Mouse (Mus musculus): Measurements from ENCODE around the gene Faf2. TPM values are rescaled to one million over a fixed set of nuclear protein-coding genes. Genes with fewer than 3 reads are reported as not detected.
"Not testable (repeated sequence)": the region's sequence is repeated elsewhere in the genome, so short reads cannot be mapped to it uniquely, and the experiment has no call there.

Faf2 gene
- polyA plus RNA-seq, 1 experiment from 2014 or later, result 50.6 TPM

GRCm38 (mm10) chr13:54608002-54608401 lies 13.6 kb upstream of the Faf2 start:
- Histone ChIP-seq H3K27me3 (ENCODE audit: control insufficient read depth, insufficient read depth, low read length) (no peaks in the 10 kb centered on the region), H3K27ac (replicated peaks) (no peak overlapping the region), H3K4me2 (replicated peaks; ENCODE audit: low read depth) (no peak overlapping the region), H3K9me3 (ENCODE audit: control insufficient read depth, low read length) (no peaks in the 10 kb centered on the region), H3K9ac (ENCODE audit: low read length) (no peak overlapping the region), H3K36me3 (ENCODE audit: control insufficient read depth, insufficient read depth, low read length) (peaks cover 2% of the 10 kb centered on the region; the same call in 1 of the 2 replicates), H3K4me1 (replicated peaks; ENCODE audit: control insufficient read depth, insufficient read depth) (no peaks in the 10 kb centered on the region; the same call in none of the 2 replicates), H3K4me3 (ENCODE audit: low read depth, low read length) (no peak overlapping the region)
- 71% methylated on average over 3 of the region's 3 CpGs for WGBS
- DNase-seq (ENCODE audit: low spot score), result no peak
- ATAC-seq (ENCODE audit: low FRiP score, low TSS enrichment), result no peak
- TF ChIP-seq CTCF (IDR thresholded peaks at IDR 0.05; ENCODE audit: low read depth) (no peak), EP300 (optimal IDR thresholded peaks at IDR 0.05) (no peak)

- Histone ChIP-seq H3K4me1 (replicated peaks; ENCODE audit: control insufficient read depth, insufficient read depth) (no peaks in the 10 kb centered on the region; the same call in none of the 2 replicates), H3K9me3 (ENCODE audit: control insufficient read depth, low read length) (no peaks in the 10 kb centered on the region), H3K4me3 (ENCODE audit: low read depth, low read length) (no peak overlapping the region), H3K9ac (ENCODE audit: low read length) (0 out of 2 replicates have a peak overlapping the region, but pooled peaks have one; percentile 38), H3K27me3 (ENCODE audit: control insufficient read depth, insufficient read depth, low read length) (no peaks in the 10 kb centered on the region), H3K4me2 (replicated peaks; ENCODE audit: low read depth) (peak overlapping the region; percentile 88), H3K27ac (replicated peaks) (peak overlapping the region; percentile 53), H3K36me3 (ENCODE audit: control insufficient read depth, insufficient read depth, low read length) (peaks cover 2% of the 10 kb centered on the region; the same call in 1 of the 2 replicates)
- ATAC-seq (ENCODE audit: low FRiP score, low TSS enrichment) (no peak), DNase-seq (ENCODE audit: low spot score) (peak; percentile 26)
- 35% methylated on average over 8 of the region's 8 CpGs for WGBS
- TF ChIP-seq CTCF (IDR thresholded peaks at IDR 0.05; ENCODE audit: low read depth) (no peak), EP300 (optimal IDR thresholded peaks at IDR 0.05) (no peak)
Observed at GRCm38 (mm10) chr13:54608666-54609065, 12.9 kb upstream of the Faf2 start.

- Histone ChIP-seq H3K27me3 (ENCODE audit: control insufficient read depth, insufficient read depth, low read length) (no peaks in the 10 kb centered on the region), H3K36me3 (ENCODE audit: control insufficient read depth, insufficient read depth, low read length) (peaks cover 2% of the 10 kb centered on the region; the same call in 1 of the 2 replicates), H3K9ac (ENCODE audit: low read length) (peak overlapping the region; percentile 38; the same call in 1 of the 2 replicates), H3K4me3 (ENCODE audit: low read depth, low read length) (no peak overlapping the region), H3K4me2 (replicated peaks; ENCODE audit: low read depth) (peak overlapping the region; percentile 88), H3K9me3 (ENCODE audit: control insufficient read depth, low read length) (no peaks in the 10 kb centered on the region), H3K27ac (replicated peaks) (peak overlapping the region; percentile 53), H3K4me1 (replicated peaks; ENCODE audit: control insufficient read depth, insufficient read depth) (no peaks in the 10 kb centered on the region; the same call in none of the 2 replicates)
- 8% methylated on average over 1 of the region's 1 CpGs for WGBS
- TF ChIP-seq CTCF (IDR thresholded peaks at IDR 0.05; ENCODE audit: low read depth) (no peak), EP300 (optimal IDR thresholded peaks at IDR 0.05) (no peak)
- DNase-seq (ENCODE audit: low spot score) (no peak), ATAC-seq (ENCODE audit: low FRiP score, low TSS enrichment) (no peak)
Observed at GRCm38 (mm10) chr13:54609301-54609700, 12.3 kb upstream of the Faf2 start.

GRCm38 (mm10) chr13:54610613-54610971 lies 11.0 kb upstream of the Faf2 start:
- peak overlapping the region; percentile 86 for H3K9ac ChIP-seq (ENCODE audit: low read length)
- H3K27ac ChIP-seq (replicated peaks), result peak overlapping the region; percentile 91
- ATAC-seq (ENCODE audit: low FRiP score, low TSS enrichment) (peak; percentile 22), DNase-seq (ENCODE audit: low spot score) (no peak)
- peaks cover 1% of the 10 kb centered on the region; the same call in 1 of the 2 replicates for H3K36me3 ChIP-seq (ENCODE audit: control insufficient read depth, insufficient read depth, low read length)
- peak; percentile 25; the same call in 1 of the 2 replicates for TF ChIP-seq CTCF (IDR thresholded peaks at IDR 0.05; ENCODE audit: low read depth)
- peak; percentile 8 for TF ChIP-seq EP300 (optimal IDR thresholded peaks at IDR 0.05)
- H3K4me3 ChIP-seq (ENCODE audit: low read depth, low read length), result peak overlapping the region; percentile 79
- WGBS, result 14% methylated on average over 13 of the region's 13 CpGs
- no peaks in the 10 kb centered on the region; the same call in none of the 2 replicates for H3K4me1 ChIP-seq (replicated peaks; ENCODE audit: control insufficient read depth, insufficient read depth)
- H3K4me2 ChIP-seq (replicated peaks; ENCODE audit: low read depth), result peak overlapping the region; percentile 88
- H3K27me3 ChIP-seq (ENCODE audit: control insufficient read depth, insufficient read depth, low read length), result no peaks in the 10 kb centered on the region
- no peaks in the 10 kb centered on the region for H3K9me3 ChIP-seq (ENCODE audit: control insufficient read depth, low read length)

- H3K9ac ChIP-seq (ENCODE audit: low read length), result peak within 1 kb of the TSS; percentile 86
- under 1% methylated on average over 59 of the region's 66 CpGs for WGBS
- ATAC-seq (ENCODE audit: low FRiP score, low TSS enrichment), result peak; percentile 78
- H3K9me3 ChIP-seq (ENCODE audit: control insufficient read depth, low read length), result no peaks in the 10 kb centered on the region
- peak; percentile 86 for DNase-seq (ENCODE audit: low spot score)
- H3K27ac ChIP-seq (replicated peaks), result peak within 1 kb of the TSS; percentile 91
- H3K27me3 ChIP-seq (ENCODE audit: control insufficient read depth, insufficient read depth, low read length), result no peaks in the 10 kb centered on the region
- TF ChIP-seq CTCF (IDR thresholded peaks at IDR 0.05; ENCODE audit: low read depth), result no peak
- peak; percentile 12 for TF ChIP-seq EP300 (optimal IDR thresholded peaks at IDR 0.05)
- peak within 1 kb of the TSS; percentile 79 for H3K4me3 ChIP-seq (ENCODE audit: low read depth, low read length)
- H3K4me2 ChIP-seq (replicated peaks; ENCODE audit: low read depth), result peak within 1 kb of the TSS; percentile 88
- no peaks in the 10 kb centered on the region; the same call in 1 of the 2 replicates for H3K36me3 ChIP-seq (ENCODE audit: control insufficient read depth, insufficient read depth, low read length)
- H3K4me1 ChIP-seq (replicated peaks; ENCODE audit: control insufficient read depth, insufficient read depth), result no peaks in the 10 kb centered on the region; the same call in none of the 2 replicates
Observed at GRCm38 (mm10) chr13:54610972-54611754, 10.4 kb upstream of the Faf2 start, which contains the start of gene Cltb. Gene Cltb, minus strand, starts transcription at chr13:54611344.

GRCm38 (mm10) chr13:54613141-54613540 lies 8.4 kb upstream of the Faf2 start:
- not testable (repeated sequence) for H3K9ac ChIP-seq (ENCODE audit: low read length); H3K4me2 ChIP-seq (replicated peaks; ENCODE audit: low read depth); H3K27ac ChIP-seq (replicated peaks); H3K36me3 ChIP-seq (ENCODE audit: control insufficient read depth, insufficient read depth, low read length); H3K4me3 ChIP-seq (ENCODE audit: low read depth, low read length); H3K4me1 ChIP-seq (replicated peaks; ENCODE audit: control insufficient read depth, insufficient read depth); DNase-seq (ENCODE audit: low spot score); H3K27me3 ChIP-seq (ENCODE audit: control insufficient read depth, insufficient read depth, low read length); H3K9me3 ChIP-seq (ENCODE audit: control insufficient read depth, low read length); ATAC-seq (ENCODE audit: low FRiP score, low TSS enrichment)
- peak; percentile 55 for TF ChIP-seq CTCF (IDR thresholded peaks at IDR 0.05; ENCODE audit: low read depth)
- 85% methylated on average over 8 of the region's 8 CpGs for WGBS
